Mouse (Mus musculus): ENCODE measurements around the gene Tes3-ps. TPM values are rescaled to one million over a fixed set of nuclear protein-coding genes. Genes with fewer than 3 reads are reported as not detected.

Tes3-ps gene
- total and polyA plus RNA-seq, 2 experiments from 2014 or later = 0.04 to 0.72 TPM

- Histone ChIP-seq H3K9ac (replicated peaks; ENCODE audit: low read depth, low read length) (no peak overlapping the region), H3K4me1 (ENCODE audit: control insufficient read depth, insufficient read depth) (peaks cover 12% of the 10 kb centered on the region), H3K9me3 (replicated peaks; ENCODE audit: control insufficient read depth, low read length) (no peaks in the 10 kb centered on the region), H3K27ac (ENCODE audit: low read depth) (no peak overlapping the region), H3K4me2 (ENCODE audit: low read depth, low read length) (no peak overlapping the region), H3K36me3 (replicated peaks; ENCODE audit: control insufficient read depth, insufficient read depth, low read length) (peaks cover 20% of the 10 kb centered on the region), H3K4me3 (ENCODE audit: low read depth, low read length) (no peak overlapping the region), H3K27me3 (ENCODE audit: control insufficient read depth, insufficient read depth, low read length) (no peaks in the 10 kb centered on the region)
- DNase-seq (ENCODE audit: low spot score) (no peak), ATAC-seq (ENCODE audit: insufficient read depth, low read depth) (no peak)
- TF ChIP-seq EP300 (IDR thresholded peaks at IDR 0.05; ENCODE audit: low read depth) (no peak), CTCF (IDR thresholded peaks at IDR 0.05; ENCODE audit: low read depth) (peak; percentile 9; the same call in 1 of the 2 replicates)
- 85% methylated on average over 5 of the region's 5 CpGs for WGBS
These were observed 24.1 kb upstream of the Tes3-ps start for GRCm38 (mm10) chr13:49469002-49469401.

- DNase-seq (ENCODE audit: low spot score) = no peak
- Histone ChIP-seq H3K4me3 (ENCODE audit: low read depth, low read length) (no peak overlapping the region), H3K9ac (replicated peaks; ENCODE audit: low read depth, low read length) (no peak overlapping the region), H3K9me3 (replicated peaks; ENCODE audit: control insufficient read depth, low read length) (no peaks in the 10 kb centered on the region), H3K36me3 (replicated peaks; ENCODE audit: control insufficient read depth, insufficient read depth, low read length) (0 out of 2 replicates have a peak, but pooled peaks cover 6% of the 10 kb centered on the region), H3K4me2 (ENCODE audit: low read depth, low read length) (no peak overlapping the region), H3K27ac (ENCODE audit: low read depth) (peak overlapping the region; percentile 10; the same call in 1 of the 2 replicates), H3K27me3 (ENCODE audit: control insufficient read depth, insufficient read depth, low read length) (no peaks in the 10 kb centered on the region), H3K4me1 (ENCODE audit: control insufficient read depth, insufficient read depth) (peaks cover 12% of the 10 kb centered on the region)
- no peak for ATAC-seq (ENCODE audit: insufficient read depth, low read depth)
- TF ChIP-seq CTCF (IDR thresholded peaks at IDR 0.05; ENCODE audit: low read depth) (no peak), EP300 (IDR thresholded peaks at IDR 0.05; ENCODE audit: low read depth) (no peak)
- 66% methylated on average over 4 of the region's 4 CpGs for WGBS
These were observed 22.8 kb upstream of the Tes3-ps start for GRCm38 (mm10) chr13:49470319-49470718.

- no peak overlapping the region for H3K4me3 ChIP-seq (ENCODE audit: low read depth, low read length)
- H3K4me1 ChIP-seq (ENCODE audit: control insufficient read depth, insufficient read depth) = peaks cover 12% of the 10 kb centered on the region
- H3K9ac ChIP-seq (replicated peaks; ENCODE audit: low read depth, low read length) = no peak overlapping the region
- TF ChIP-seq CTCF (IDR thresholded peaks at IDR 0.05; ENCODE audit: low read depth) = no peak
- no peak for TF ChIP-seq EP300 (IDR thresholded peaks at IDR 0.05; ENCODE audit: low read depth)
- no peak overlapping the region for H3K27ac ChIP-seq (ENCODE audit: low read depth)
- 0 out of 2 replicates have a peak, but pooled peaks cover 2% of the 10 kb centered on the region for H3K36me3 ChIP-seq (replicated peaks; ENCODE audit: control insufficient read depth, insufficient read depth, low read length)
- no peaks in the 10 kb centered on the region for H3K9me3 ChIP-seq (replicated peaks; ENCODE audit: control insufficient read depth, low read length)
- H3K4me2 ChIP-seq (ENCODE audit: low read depth, low read length) = no peak overlapping the region
- DNase-seq (ENCODE audit: low spot score) (no peak), ATAC-seq (ENCODE audit: insufficient read depth, low read depth) (peak; percentile 38)
- no peaks in the 10 kb centered on the region for H3K27me3 ChIP-seq (ENCODE audit: control insufficient read depth, insufficient read depth, low read length)
- 40% methylated on average over 4 of the region's 4 CpGs for WGBS
These were observed 22.3 kb upstream of the Tes3-ps start for GRCm38 (mm10) chr13:49470806-49471205.

GRCm38 (mm10) chr13:49471981-49472675 is 21.0 kb upstream of the Tes3-ps start:
- DNase-seq (ENCODE audit: low spot score) (no peak), ATAC-seq (ENCODE audit: insufficient read depth, low read depth) (no peak)
- no peaks in the 10 kb centered on the region for H3K36me3 ChIP-seq (replicated peaks; ENCODE audit: control insufficient read depth, insufficient read depth, low read length)
- no peaks in the 10 kb centered on the region for H3K27me3 ChIP-seq (ENCODE audit: control insufficient read depth, insufficient read depth, low read length)
- 56% methylated on average over 4 of the region's 4 CpGs for WGBS
- no peak overlapping the region for H3K9ac ChIP-seq (replicated peaks; ENCODE audit: low read depth, low read length)
- H3K4me3 ChIP-seq (ENCODE audit: low read depth, low read length) = no peak overlapping the region
- H3K27ac ChIP-seq (ENCODE audit: low read depth) = no peak overlapping the region
- TF ChIP-seq EP300 (IDR thresholded peaks at IDR 0.05; ENCODE audit: low read depth) = no peak
- TF ChIP-seq CTCF (IDR thresholded peaks at IDR 0.05; ENCODE audit: low read depth) = no peak
- H3K9me3 ChIP-seq (replicated peaks; ENCODE audit: control insufficient read depth, low read length) = no peaks in the 10 kb centered on the region
- no peak overlapping the region for H3K4me2 ChIP-seq (ENCODE audit: low read depth, low read length)
- peaks cover 12% of the 10 kb centered on the region for H3K4me1 ChIP-seq (ENCODE audit: control insufficient read depth, insufficient read depth)

GRCm38 (mm10) chr13:49472676-49473005 is 20.5 kb upstream of the Tes3-ps start:
- WGBS = 89% methylated on average over 6 of the region's 6 CpGs
- DNase-seq (ENCODE audit: low spot score) (no peak), ATAC-seq (ENCODE audit: insufficient read depth, low read depth) (no peak)
- Histone ChIP-seq H3K9ac (replicated peaks; ENCODE audit: low read depth, low read length) (no peak overlapping the region), H3K36me3 (replicated peaks; ENCODE audit: control insufficient read depth, insufficient read depth, low read length) (no peaks in the 10 kb centered on the region), H3K4me1 (ENCODE audit: control insufficient read depth, insufficient read depth) (peaks cover 12% of the 10 kb centered on the region), H3K4me3 (ENCODE audit: low read depth, low read length) (no peak overlapping the region), H3K9me3 (replicated peaks; ENCODE audit: control insufficient read depth, low read length) (no peaks in the 10 kb centered on the region), H3K27ac (ENCODE audit: low read depth) (no peak overlapping the region), H3K4me2 (ENCODE audit: low read depth, low read length) (no peak overlapping the region), H3K27me3 (ENCODE audit: control insufficient read depth, insufficient read depth, low read length) (no peaks in the 10 kb centered on the region)
- no peak for TF ChIP-seq CTCF (IDR thresholded peaks at IDR 0.05; ENCODE audit: low read depth)
- no peak for TF ChIP-seq EP300 (IDR thresholded peaks at IDR 0.05; ENCODE audit: low read depth)

GRCm38 (mm10) chr13:49477887-49478286 is 15.2 kb upstream of the Tes3-ps start:
- TF ChIP-seq EP300 (IDR thresholded peaks at IDR 0.05; ENCODE audit: low read depth) (no peak), CTCF (IDR thresholded peaks at IDR 0.05; ENCODE audit: low read depth) (no peak)
- Histone ChIP-seq H3K27me3 (ENCODE audit: control insufficient read depth, insufficient read depth, low read length) (no peaks in the 10 kb centered on the region), H3K4me2 (ENCODE audit: low read depth, low read length) (no peak overlapping the region), H3K27ac (ENCODE audit: low read depth) (no peak overlapping the region), H3K9me3 (replicated peaks; ENCODE audit: control insufficient read depth, low read length) (no peaks in the 10 kb centered on the region), H3K4me3 (ENCODE audit: low read depth, low read length) (no peak overlapping the region), H3K9ac (replicated peaks; ENCODE audit: low read depth, low read length) (no peak overlapping the region), H3K36me3 (replicated peaks; ENCODE audit: control insufficient read depth, insufficient read depth, low read length) (no peaks in the 10 kb centered on the region), H3K4me1 (ENCODE audit: control insufficient read depth, insufficient read depth) (peaks cover 4% of the 10 kb centered on the region)
- no peak for ATAC-seq (ENCODE audit: insufficient read depth, low read depth)
- WGBS = 87% methylated on average over 3 of the region's 3 CpGs
- DNase-seq (ENCODE audit: low spot score) = no peak

Data from heart, postnatal 0 days (tissue).